Mouse (Mus musculus) embryonic facial prominence, embryonic 11.5 days (tissue): ENCODE results near the gene Gstp3. TPM values are rescaled to one million over a fixed set of nuclear protein-coding genes. Genes with fewer than 3 reads are reported as not detected.
"Not testable (repeated sequence)": the region's sequence is repeated elsewhere in the genome, so short reads cannot be mapped to it uniquely, and the experiment has no call there.

Experiments used
- ATAC-seq: fragments of 200-750 bp; cut with Nextera tagmentation; replicated peaks from 2 replicates; pipeline ENCODE4 v1.8.0; 2017; ENCODE audit warnings: low read depth; ENCODE audit not compliant: insufficient number of reproducible peaks, low FRiP score, low TSS enrichment
- DNase-seq: peaks from one replicate; pipeline ENCODE4 v3.0.0-alpha.2; 2015; ENCODE audit warnings: low spot score
- H3K27ac ChIP-seq: fragments of 300-500 bp; sonication (generic); replicated peaks from 2 replicates; pipeline ENCODE4 v1.5.1; 2014; ENCODE audit warnings: mild to moderate bottlenecking, low read depth, low read length, control low read depth
- H3K27me3 ChIP-seq: fragments of 300-500 bp; sonication (generic); 2 replicates; pipeline ENCODE4 v1.6.1; 2014; ENCODE audit warnings: mild to moderate bottlenecking, low read length, moderate library complexity, mixed read lengths; ENCODE audit not compliant: control insufficient read depth, insufficient read depth
- H3K36me3 ChIP-seq: fragments of 300-500 bp; sonication (generic); replicated peaks from 2 replicates; pipeline ENCODE4 v1.6.1; 2014; ENCODE audit warnings: low read depth, mild to moderate bottlenecking, low read length, moderate library complexity, mixed read lengths; ENCODE audit not compliant: control insufficient read depth, insufficient read depth
- H3K4me1 ChIP-seq: fragments of 300-500 bp; sonication (generic); 2 replicates; pipeline ENCODE4 v1.6.1; 2014; ENCODE audit warnings: low read length, mixed read lengths; ENCODE audit not compliant: control insufficient read depth, insufficient read depth
- H3K4me2 ChIP-seq: fragments of 300-500 bp; sonication (generic); 2 replicates; pipeline ENCODE4 v1.6.1; 2014; ENCODE audit warnings: low read depth, mild to moderate bottlenecking, control low read depth, low read length, moderate library complexity
- H3K4me3 ChIP-seq: fragments of 300-500 bp; sonication (generic); 2 replicates; pipeline ENCODE4 v1.5.1; 2014; ENCODE audit warnings: low read depth, low read length, control low read depth
- H3K9ac ChIP-seq: fragments of 300-500 bp; sonication (generic); replicated peaks from 2 replicates; pipeline ENCODE4 v1.6.1; 2014; ENCODE audit warnings: mild to moderate bottlenecking, control low read depth, low read length
- H3K9me3 ChIP-seq: fragments of 300-500 bp; sonication (generic); replicated peaks from 2 replicates; pipeline ENCODE4 v1.6.1; 2016; ENCODE audit warnings: mild to moderate bottlenecking, low read length, inconsistent platforms, mixed read lengths; ENCODE audit not compliant: control insufficient read depth
- WGBS: fragments of 180-500 bp; shearing (Covaris S2); extraction: QIAGEN DNeasy Blood & Tissue Kit; methylation state at CpG from one replicate; pipeline ENCODE4 v1.1.7; 2014; 5-methylcytosine and 5-hydroxymethylcytosine counted together
- polyA plus RNA-seq: library from polyadenylated mRNA; unstranded; fragments of >200 nt; fragmentation: Nextera tagmentation; extraction: Ambion mirVana; gene quantifications from 2 replicates; pipeline ENCODE4 v1.2.1, GENCODE M21; 2014

Gene Gstp3
- polyA plus RNA-seq, 1 experiment from 2014 or later: not detected

DNA sequence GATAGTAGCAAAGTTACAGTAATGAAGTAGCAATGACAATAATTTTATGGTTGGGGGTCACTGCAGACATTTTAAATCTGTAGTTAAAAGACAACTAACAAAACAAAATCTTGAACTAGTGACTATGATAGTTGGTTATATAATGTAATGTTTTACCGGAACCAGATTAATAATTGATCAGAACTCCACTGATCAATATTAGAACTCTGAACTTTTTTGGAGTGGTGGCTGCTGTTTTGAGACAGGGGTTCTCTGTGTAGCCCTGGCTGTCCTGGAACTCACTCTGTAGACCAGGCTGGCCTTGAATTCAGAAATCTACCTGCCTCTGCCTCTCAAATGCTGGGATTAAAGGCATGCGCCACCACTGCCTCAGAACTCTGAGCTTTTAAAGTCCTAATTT, 8.9 kb upstream of the Gstp3 start:
- not testable (repeated sequence) for H3K27me3 ChIP-seq, H3K4me1 ChIP-seq, DNase-seq, H3K4me3 ChIP-seq, H3K27ac ChIP-seq, H3K9ac ChIP-seq, H3K9me3 ChIP-seq, H3K4me2 ChIP-seq, H3K36me3 ChIP-seq, ATAC-seq
- 91% methylated on average over 2 of the region's 2 CpGs for WGBS

DNA sequence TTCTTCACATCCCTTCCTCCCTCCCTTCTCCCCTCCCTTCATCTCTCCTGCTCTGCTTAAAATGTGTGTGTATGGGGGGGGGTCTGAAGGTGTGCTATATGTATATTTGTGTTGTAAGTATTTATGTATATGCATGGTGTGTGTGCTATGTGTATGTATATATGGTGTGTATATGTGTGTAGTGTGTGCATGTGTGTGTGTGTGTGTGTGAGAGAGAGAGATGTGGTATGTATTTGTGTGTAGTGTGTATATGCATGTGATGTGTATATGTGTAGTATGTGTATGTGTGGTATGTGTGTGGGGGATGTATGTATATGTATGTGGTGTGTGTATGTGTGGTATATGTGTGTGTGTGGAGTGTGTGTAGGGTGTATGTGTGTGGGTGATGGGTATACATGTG, 7.5 kb upstream of the Gstp3 start:
- no peak overlapping the region for H3K4me2 ChIP-seq
- H3K36me3 ChIP-seq: no peaks in the 10 kb centered on the region
- no peaks in the 10 kb centered on the region for H3K4me1 ChIP-seq
- no peaks in the 10 kb centered on the region for H3K9me3 ChIP-seq
- no peak for DNase-seq
- H3K4me3 ChIP-seq: no peak overlapping the region
- no peak; the same call in 1 of the 2 replicates for ATAC-seq
- H3K27me3 ChIP-seq: no peaks in the 10 kb centered on the region
- no peak overlapping the region for H3K27ac ChIP-seq
- H3K9ac ChIP-seq: no peak overlapping the region

- no peaks in the 10 kb centered on the region for H3K9me3 ChIP-seq
- ATAC-seq: no peak
- H3K27ac ChIP-seq: no peak overlapping the region
- H3K9ac ChIP-seq: no peak overlapping the region
- H3K4me3 ChIP-seq: no peak overlapping the region
- H3K4me2 ChIP-seq: no peak overlapping the region
- no peak for DNase-seq
- 84% methylated on average over 6 of the region's 6 CpGs for WGBS
- no peaks in the 10 kb centered on the region for H3K4me1 ChIP-seq
- H3K36me3 ChIP-seq: no peaks in the 10 kb centered on the region
- H3K27me3 ChIP-seq: no peaks in the 10 kb centered on the region
Measured at GRCm38 (mm10) chr19:4066280-4066679, 6.9 kb upstream of the Gstp3 start.

GRCm38 (mm10) chr19:4064501-4064900, 5.1 kb upstream of the Gstp3 start:
- DNase-seq, ATAC-seq, H3K4me3 ChIP-seq, H3K9ac ChIP-seq, H3K4me2 ChIP-seq, H3K4me1 ChIP-seq, H3K9me3 ChIP-seq, H3K36me3 ChIP-seq, H3K27ac ChIP-seq, H3K27me3 ChIP-seq: not testable (repeated sequence)
- WGBS: no CpG with 5 or more reads among the region's 11 CpGs

DNA sequence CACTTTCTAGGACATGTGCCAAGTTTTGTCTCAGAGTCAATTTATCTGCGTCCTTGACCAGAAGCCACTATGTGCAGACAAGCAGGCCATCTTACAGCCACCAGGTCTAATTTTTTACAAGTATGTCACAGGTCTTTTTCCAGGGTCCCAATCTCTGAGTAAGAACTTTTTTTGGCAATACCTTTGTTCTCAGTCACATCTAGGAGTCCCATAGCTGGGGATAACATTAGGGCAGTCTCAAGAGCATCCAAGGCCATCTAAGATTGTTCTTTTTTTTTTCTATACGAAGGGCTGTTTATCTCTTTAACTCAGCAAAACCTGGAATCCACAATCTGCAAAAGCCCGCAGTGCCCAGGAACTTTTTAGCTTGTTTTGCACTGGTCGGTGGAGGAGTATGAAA, 4.0 kb upstream of the Gstp3 start:
- DNase-seq, H3K27ac ChIP-seq, H3K9ac ChIP-seq, ATAC-seq, H3K27me3 ChIP-seq, H3K36me3 ChIP-seq, H3K9me3 ChIP-seq, H3K4me1 ChIP-seq, H3K4me2 ChIP-seq, H3K4me3 ChIP-seq: not testable (repeated sequence)
- WGBS: 86% methylated on average over 2 of the region's 4 CpGs

- ATAC-seq: no peak
- Histone ChIP-seq H3K36me3 (no peaks in the 10 kb centered on the region), H3K4me2 (no peak overlapping the region), H3K27ac (no peak overlapping the region), H3K4me3 (no peak overlapping the region), H3K27me3 (no peaks in the 10 kb centered on the region), H3K9me3 (no peaks in the 10 kb centered on the region), H3K9ac (no peak overlapping the region), H3K4me1 (no peaks in the 10 kb centered on the region)
- no peak for DNase-seq
- WGBS: 85% methylated on average over 5 of the region's 6 CpGs
Measured at GRCm38 (mm10) chr19:4060899-4061465, 1.6 kb upstream of the Gstp3 start.

DNA sequence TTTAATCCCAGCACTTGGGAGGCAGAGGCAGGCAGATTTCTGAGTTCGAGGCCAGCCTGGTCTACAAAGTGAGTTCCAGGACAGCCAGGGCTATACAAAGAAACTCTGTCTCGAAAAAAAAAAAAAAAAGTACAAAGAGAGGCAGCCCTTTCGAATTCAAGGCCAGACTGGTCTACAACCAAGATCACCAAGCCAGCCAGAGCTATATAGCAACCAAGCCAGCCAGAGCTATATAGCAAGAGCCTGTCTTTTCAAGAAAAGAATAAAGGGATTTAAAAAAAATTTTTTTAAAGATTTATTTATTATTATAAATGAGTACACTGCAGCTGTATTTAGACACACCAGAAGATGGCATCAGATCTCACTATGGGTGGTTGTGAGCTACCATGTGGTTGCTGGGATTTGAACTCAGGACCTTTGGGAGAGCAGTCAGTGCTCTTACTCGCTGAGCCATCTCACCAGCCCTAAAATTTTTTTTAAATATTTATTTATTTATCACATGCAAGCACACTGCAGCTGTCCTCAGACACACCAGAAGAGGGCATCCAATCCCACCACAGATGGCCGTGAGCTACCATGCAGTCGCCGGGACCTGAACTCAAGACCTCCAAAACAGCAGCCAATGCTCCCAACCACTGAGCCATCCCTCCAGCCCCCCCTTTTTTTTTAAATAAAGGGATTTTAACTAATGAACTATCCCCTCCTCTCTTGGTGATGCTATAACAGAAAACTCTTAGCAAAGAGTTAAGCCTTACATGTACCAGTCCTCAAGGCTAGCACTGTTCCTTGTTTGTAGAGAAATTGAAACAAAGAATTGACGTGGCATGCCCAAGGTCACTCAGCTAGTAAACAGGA, 902 bp upstream of the Gstp3 start:
- H3K9ac ChIP-seq, H3K4me3 ChIP-seq, H3K9me3 ChIP-seq, DNase-seq, H3K27ac ChIP-seq, ATAC-seq, H3K4me1 ChIP-seq, H3K27me3 ChIP-seq, H3K4me2 ChIP-seq, H3K36me3 ChIP-seq: not testable (repeated sequence)
- 86% methylated on average over 8 of the region's 8 CpGs for WGBS

DNA sequence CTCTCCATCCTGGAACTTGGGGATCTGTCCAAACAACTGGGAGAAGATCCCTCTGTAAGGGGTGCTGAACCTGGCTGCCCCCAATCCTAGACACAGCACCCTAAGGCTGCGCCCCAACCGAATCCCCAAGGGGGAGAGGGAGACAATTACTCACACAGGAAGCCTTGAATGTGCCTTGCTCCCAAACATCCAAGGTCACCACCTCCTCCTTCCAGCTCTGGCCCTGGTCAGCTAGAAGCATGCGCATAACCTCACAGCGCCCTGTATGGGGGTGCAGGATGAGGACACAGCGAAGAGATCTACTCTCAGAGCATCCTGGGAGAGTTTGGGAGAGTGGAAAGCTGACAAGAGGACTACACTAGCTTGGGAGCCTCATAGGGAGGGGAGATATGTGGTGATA, 788 bp downstream of the Gstp3 start:
- WGBS: 91% methylated on average over 5 of the region's 5 CpGs
- H3K27ac ChIP-seq: no peak overlapping the region
- ATAC-seq: no peak

More for the DNA sequence above, 788 bp downstream of the Gstp3 start:
- Histone ChIP-seq H3K27me3 (no peaks in the 10 kb centered on the region), H3K4me2 (no peak overlapping the region), H3K4me3 (no peak overlapping the region), H3K36me3 (no peaks in the 10 kb centered on the region), H3K9ac (no peak overlapping the region), H3K4me1 (no peaks in the 10 kb centered on the region), H3K9me3 (no peaks in the 10 kb centered on the region)
- DNase-seq: no peak
